Mouse (Mus musculus): ENCODE results near the gene Dand5. TPM values are rescaled to one million over a fixed set of nuclear protein-coding genes. Genes with fewer than 3 reads are reported as not detected.

Dand5 gene
- polyA plus RNA-seq, 1 experiment from 2014 or later = 4.5 TPM

DNA sequence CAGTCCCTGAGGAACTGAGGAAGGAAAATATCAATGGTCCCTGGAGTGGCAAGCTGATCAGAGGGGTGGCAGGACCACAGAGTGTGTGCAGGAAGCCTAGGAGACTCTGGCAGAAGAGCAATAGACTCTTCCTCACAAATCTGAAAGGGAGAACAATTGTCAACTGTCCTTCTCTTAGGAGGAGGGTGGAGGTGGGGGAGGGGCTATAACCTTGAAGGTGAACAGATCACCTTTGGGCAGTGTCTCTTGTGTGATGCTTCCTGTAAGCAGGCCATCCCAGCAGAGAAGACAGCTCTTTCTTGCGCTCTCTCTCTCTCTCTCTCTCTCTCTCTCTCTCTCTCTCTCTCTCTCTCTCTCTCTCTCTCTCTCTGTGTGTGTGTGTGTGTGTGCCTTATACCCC, 46.1 kb downstream of the Dand5 start:
- Histone ChIP-seq H3K27ac (no peak overlapping the region), H3K27me3 (replicated peaks) (peaks cover 78% of the 10 kb centered on the region), H3K9ac (no peak overlapping the region), H3K36me3 (no peaks in the 10 kb centered on the region), H3K9me3 (no peaks in the 10 kb centered on the region), H3K4me2 (replicated peaks) (no peak overlapping the region), H3K4me1 (replicated peaks) (peaks cover 31% of the 10 kb centered on the region), H3K4me3 (replicated peaks) (no peak overlapping the region)
- no peak for ATAC-seq
- WGBS = 22% methylated on average over 1 of the region's 1 CpGs

DNA sequence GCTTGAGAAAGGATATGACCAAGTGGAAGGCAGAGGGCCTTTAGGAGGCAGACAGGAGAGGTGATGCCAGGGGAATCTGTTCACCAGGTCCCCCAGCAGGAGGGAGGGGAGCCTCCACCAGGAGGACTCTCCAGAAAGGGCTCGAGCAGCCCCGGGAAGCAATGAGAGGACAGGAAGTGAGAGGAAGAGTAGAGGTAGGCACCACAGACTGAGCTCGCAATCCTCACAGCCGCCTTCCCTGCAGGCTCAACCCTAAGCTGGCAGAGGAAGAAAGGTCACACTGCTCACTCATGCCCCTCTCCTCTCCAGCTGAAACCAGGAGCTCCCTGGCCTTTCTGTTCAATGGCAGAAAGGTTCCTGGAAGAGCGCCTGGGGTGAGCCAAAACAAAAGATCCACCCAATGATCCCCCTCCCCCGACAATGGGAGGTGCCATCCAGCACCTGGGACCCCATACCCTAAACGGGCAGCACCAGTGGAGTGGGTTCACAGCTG, 47.0 kb downstream of the Dand5 start:
- ATAC-seq = no peak
- WGBS = 17% methylated on average over 7 of the region's 7 CpGs
- no peak overlapping the region for H3K4me3 ChIP-seq (replicated peaks)
- H3K27ac ChIP-seq = peak overlapping the region; percentile 77; the same call in 1 of the 2 replicates
- no peaks in the 10 kb centered on the region for H3K9me3 ChIP-seq
- peak overlapping the region; percentile 20; the same call in 1 of the 2 replicates for H3K9ac ChIP-seq
- no peaks in the 10 kb centered on the region for H3K36me3 ChIP-seq
- H3K4me1 ChIP-seq (replicated peaks) = peaks cover 40% of the 10 kb centered on the region
- peaks cover 78% of the 10 kb centered on the region for H3K27me3 ChIP-seq (replicated peaks)
- H3K4me2 ChIP-seq (replicated peaks) = peak overlapping the region; percentile 50; the same call in 1 of the 2 replicates

DNA sequence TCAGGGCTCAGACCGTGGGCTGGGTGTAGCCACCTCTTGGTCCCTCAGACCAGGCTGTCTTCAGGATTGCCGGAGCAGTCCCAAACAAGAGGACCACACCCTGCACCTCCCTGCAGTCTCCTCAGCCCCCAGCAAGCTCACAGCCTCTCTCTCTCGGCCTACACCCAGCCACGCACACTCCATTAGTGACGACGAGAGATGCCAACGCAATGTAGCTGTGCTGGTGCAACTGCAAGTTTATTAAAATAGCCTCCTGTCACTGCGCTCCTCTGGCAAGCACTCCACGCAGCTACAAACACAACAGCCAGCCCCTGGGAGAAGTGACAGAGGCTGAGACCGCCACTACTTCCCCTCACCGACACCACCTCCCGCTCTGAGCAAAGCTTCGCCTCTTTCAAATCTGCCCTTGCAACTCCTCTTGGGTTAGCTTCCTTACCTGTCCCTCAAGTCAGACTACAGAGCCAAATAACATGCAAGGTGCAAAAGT, 47.5 kb downstream of the Dand5 start:
- no peaks in the 10 kb centered on the region for H3K36me3 ChIP-seq
- H3K4me2 ChIP-seq (replicated peaks) = peak overlapping the region; percentile 50
- WGBS = 19% methylated on average over 13 of the region's 13 CpGs
- ATAC-seq = no peak
- peaks cover 74% of the 10 kb centered on the region for H3K27me3 ChIP-seq (replicated peaks)
- 0 out of 2 replicates have a peak overlapping the region, but pooled peaks have one; percentile 9 for H3K4me3 ChIP-seq (replicated peaks)
- peak overlapping the region; percentile 20; the same call in 1 of the 2 replicates for H3K9ac ChIP-seq
- H3K9me3 ChIP-seq = no peaks in the 10 kb centered on the region
- H3K4me1 ChIP-seq (replicated peaks) = peaks cover 42% of the 10 kb centered on the region
- H3K27ac ChIP-seq = peak overlapping the region; percentile 77

DNA sequence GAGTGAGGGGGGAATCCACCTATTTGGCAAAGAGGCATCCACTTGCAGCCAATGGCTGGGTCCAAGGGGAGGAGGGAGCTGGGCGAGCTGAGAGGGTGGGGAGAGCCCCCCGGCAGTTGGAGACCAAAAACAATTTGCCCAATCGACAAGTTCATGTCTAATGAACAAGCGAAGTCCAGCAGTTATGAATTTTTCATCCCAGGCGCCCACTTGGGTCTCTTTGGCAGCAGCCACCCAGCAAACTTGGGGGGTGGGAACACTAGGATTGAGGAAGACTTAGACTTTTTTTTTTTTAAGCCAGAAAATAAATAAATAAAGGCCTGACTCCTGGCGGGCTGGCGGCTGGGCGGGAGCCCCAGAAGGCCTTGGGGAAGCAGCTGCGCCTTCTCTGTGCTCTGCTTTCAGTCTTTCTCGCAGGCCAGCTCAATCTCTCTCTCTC, 48.1 kb downstream of the Dand5 start:
- Histone ChIP-seq H3K9ac (no peak overlapping the region), H3K9me3 (no peaks in the 10 kb centered on the region), H3K27ac (peak overlapping the region; percentile 77), H3K36me3 (no peaks in the 10 kb centered on the region), H3K4me2 (replicated peaks) (peak overlapping the region; percentile 50), H3K4me1 (replicated peaks) (peaks cover 44% of the 10 kb centered on the region), H3K27me3 (replicated peaks) (peaks cover 68% of the 10 kb centered on the region), H3K4me3 (replicated peaks) (0 out of 2 replicates have a peak overlapping the region, but pooled peaks have one; percentile 14)
- WGBS = 11% methylated on average over 10 of the region's 10 CpGs
- peak; percentile 63 for ATAC-seq

DNA sequence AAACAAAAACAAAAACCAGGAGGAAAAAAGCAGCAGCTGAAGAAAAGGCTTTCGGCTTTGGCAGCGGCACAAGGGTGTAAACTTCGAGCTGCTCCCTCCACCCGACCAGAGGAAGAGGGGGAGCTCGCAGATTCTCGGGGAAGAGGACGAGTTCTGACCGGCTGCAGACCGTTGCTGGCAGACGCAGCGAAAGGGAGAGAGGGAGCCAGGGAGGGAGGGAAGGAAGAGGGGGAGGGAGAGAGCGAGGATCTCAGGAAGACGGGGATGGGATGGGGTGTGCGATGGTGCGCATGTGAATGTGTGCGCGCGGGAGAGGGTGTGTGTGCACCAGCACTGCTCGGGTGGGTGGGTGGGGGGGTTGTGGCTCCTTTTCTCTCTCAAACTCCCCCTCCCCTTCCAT, 48.8 kb downstream of the Dand5 start:
- peak overlapping the region; percentile 50 for H3K4me2 ChIP-seq (replicated peaks)
- H3K9me3 ChIP-seq = no peaks in the 10 kb centered on the region
- peak; percentile 83 for ATAC-seq
- no peak overlapping the region for H3K9ac ChIP-seq
- no peak overlapping the region for H3K27ac ChIP-seq
- WGBS = under 1% methylated on average over 17 of the region's 19 CpGs
- peaks cover 42% of the 10 kb centered on the region for H3K4me1 ChIP-seq (replicated peaks)
- H3K27me3 ChIP-seq (replicated peaks) = peaks cover 61% of the 10 kb centered on the region
- no peaks in the 10 kb centered on the region for H3K36me3 ChIP-seq
- peak overlapping the region; percentile 22 for H3K4me3 ChIP-seq (replicated peaks)

DNA sequence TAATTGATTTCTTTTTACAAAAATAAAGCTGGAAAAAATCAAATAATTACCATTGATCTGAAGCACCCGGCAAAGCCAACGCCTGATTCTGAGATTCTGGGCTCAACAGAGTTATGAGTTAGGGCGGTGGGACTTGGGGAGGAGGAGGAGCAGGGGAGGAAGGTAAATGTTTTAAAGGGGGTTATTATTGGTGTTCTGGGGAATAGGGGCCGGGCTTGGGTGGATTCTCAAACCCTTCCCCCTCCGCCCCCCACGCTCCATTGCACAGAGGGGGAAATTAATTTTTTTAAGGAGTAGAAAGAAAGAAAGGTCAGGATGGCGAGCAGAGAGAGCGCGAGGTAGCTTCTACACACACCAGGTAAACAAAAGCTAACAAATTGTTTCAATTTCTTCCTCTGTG, 49.3 kb downstream of the Dand5 start:
- WGBS = 4% methylated on average over 9 of the region's 9 CpGs
- no peak for ATAC-seq
- no peaks in the 10 kb centered on the region for H3K36me3 ChIP-seq
- peak overlapping the region; percentile 22 for H3K4me3 ChIP-seq (replicated peaks)
- H3K9ac ChIP-seq = 0 out of 2 replicates have a peak overlapping the region, but pooled peaks have one; percentile 14
- peaks cover 42% of the 10 kb centered on the region for H3K4me1 ChIP-seq (replicated peaks)
- H3K9me3 ChIP-seq = no peaks in the 10 kb centered on the region
- H3K4me2 ChIP-seq (replicated peaks) = peak overlapping the region; percentile 50
- H3K27ac ChIP-seq = no peak overlapping the region
- peaks cover 56% of the 10 kb centered on the region for H3K27me3 ChIP-seq (replicated peaks)

DNA sequence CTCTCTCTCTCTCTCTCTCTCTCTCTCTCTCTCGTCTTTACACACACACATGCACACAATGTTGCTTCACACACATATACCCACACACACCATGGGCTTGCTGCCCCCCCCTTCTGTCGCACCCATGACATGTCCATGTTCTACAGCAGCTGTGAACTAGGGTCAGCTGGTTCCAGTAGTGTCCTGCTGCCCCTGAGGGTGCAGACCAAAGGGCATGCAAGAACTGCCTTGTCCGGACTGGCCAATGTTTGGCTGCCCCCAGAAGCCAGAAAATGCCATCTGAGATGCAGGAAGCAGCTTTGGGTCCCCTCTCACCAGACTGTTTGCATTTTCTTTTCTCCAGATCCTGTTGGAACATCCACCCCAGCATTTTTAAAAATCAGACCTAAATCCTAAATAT, 50.0 kb downstream of the Dand5 start:
- Histone ChIP-seq H3K27me3 (replicated peaks) (peaks cover 49% of the 10 kb centered on the region), H3K27ac (no peak overlapping the region), H3K9ac (no peak overlapping the region), H3K4me2 (replicated peaks) (no peak overlapping the region), H3K9me3 (no peaks in the 10 kb centered on the region), H3K36me3 (no peaks in the 10 kb centered on the region), H3K4me1 (replicated peaks) (peaks cover 42% of the 10 kb centered on the region), H3K4me3 (replicated peaks) (no peak overlapping the region)
- no peak for ATAC-seq
- 20% methylated on average over 3 of the region's 3 CpGs for WGBS

DNA sequence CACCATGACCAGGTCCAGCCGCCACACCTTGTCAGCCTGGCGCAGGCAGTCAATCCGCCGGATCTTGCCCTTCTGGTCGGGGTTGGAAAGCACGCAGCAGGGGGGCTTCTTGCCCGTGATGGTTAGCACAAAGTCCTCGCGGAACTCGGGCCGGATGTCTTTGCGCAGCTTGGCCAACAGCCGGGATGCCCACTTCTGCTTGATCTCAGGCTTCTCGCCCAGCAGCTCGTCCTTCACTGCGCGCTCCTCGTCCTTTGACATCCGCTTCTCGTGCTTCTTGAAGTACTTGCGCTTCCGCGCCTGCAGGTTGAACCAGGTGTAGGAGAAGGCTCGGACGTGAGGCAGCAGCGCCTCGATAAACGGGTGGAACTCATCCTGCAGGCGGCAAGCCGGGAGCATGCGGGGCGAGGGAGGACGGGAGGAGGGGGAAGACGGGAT, 50.7 kb downstream of the Dand5 start:
- H3K27ac ChIP-seq = no peak overlapping the region
- 15% methylated on average over 34 of the region's 34 CpGs for WGBS
- peak overlapping the region; percentile 42 for H3K4me2 ChIP-seq (replicated peaks)
- no peak overlapping the region for H3K9ac ChIP-seq
- ATAC-seq = no peak
- peaks cover 44% of the 10 kb centered on the region for H3K27me3 ChIP-seq (replicated peaks)
- peaks cover 42% of the 10 kb centered on the region for H3K4me1 ChIP-seq (replicated peaks)
- H3K9me3 ChIP-seq = no peaks in the 10 kb centered on the region
- H3K36me3 ChIP-seq = no peaks in the 10 kb centered on the region
- no peak overlapping the region for H3K4me3 ChIP-seq (replicated peaks)

DNA sequence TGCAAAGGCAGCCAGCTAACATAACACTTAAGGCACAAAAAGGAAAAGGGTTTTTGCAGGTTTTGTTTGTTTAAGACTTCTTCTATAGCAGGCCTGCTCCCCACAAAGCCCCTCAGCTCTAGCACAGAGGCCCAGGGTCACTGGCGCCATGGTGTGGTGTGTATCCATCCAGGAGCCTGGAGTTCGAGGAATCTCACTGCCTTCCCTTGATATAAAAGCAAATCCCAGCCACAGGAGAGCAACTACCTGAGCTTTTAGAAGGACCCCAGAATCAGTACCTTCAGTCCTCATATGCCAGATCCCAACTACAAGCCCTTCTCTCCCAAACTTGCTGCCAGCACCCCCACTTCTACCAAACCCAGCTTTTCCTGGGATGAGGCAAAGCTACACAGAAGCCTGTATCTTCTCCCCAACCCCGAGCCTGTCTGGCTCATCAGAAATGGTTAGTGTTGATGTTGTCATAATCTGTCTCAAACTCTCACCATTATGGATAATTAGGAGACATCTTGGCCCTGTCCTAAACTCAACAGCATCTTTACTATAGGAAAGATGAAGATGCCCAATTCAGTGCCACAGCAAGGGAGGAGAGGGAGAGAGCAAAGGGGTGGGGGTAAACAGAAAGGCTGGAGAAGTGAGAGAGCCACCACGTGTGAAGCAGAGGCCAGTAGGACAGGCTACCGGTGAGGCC, 51.5 kb downstream of the Dand5 start:
- H3K4me1 ChIP-seq (replicated peaks) = peaks cover 42% of the 10 kb centered on the region
- H3K9ac ChIP-seq = no peak overlapping the region
- no peaks in the 10 kb centered on the region for H3K9me3 ChIP-seq
- 43% methylated on average over 5 of the region's 5 CpGs for WGBS
- H3K4me2 ChIP-seq (replicated peaks) = peak overlapping the region; percentile 31
- no peak for ATAC-seq
- peaks cover 37% of the 10 kb centered on the region for H3K27me3 ChIP-seq (replicated peaks)
- H3K4me3 ChIP-seq (replicated peaks) = no peak overlapping the region
- H3K36me3 ChIP-seq = no peaks in the 10 kb centered on the region
- H3K27ac ChIP-seq = no peak overlapping the region

DNA sequence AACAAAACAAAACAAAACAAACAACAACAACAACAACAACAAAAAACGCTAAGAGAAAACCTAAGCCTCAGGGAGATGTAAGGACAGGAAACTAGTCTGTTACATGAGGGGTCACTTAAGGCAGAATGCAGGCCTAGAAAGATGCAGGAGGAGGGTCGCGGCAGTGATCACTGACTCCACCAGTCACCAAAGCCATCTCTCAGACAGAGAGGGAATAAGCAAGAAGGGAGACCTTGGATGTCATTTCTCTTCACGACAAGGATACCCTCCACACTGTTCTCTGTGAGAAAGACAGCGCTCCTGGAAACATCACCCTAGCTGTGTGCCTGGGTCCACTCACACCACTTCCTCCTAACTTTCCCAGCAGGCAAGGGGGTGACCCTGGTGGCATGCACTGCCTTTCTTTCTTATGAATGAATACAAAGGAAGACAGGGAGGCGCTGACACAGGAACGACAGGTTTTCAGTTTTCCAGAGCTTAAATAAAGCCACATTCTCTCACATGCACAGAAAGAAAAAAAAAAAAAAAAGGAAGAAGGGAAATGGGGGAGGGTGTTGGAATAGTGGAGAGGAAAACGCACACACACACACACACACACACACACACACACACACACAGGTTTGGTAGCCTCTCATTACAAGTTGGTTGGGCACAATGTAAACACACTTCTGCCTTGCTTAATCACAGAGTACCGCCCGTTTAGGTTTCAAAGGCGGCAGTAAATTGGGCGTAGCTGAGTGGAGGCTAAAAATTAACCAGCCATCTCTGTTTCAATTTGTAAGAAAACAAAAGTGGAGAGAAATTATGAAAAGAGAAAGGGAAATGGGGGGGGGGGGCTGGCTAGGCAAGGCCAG, 52.3 kb downstream of the Dand5 start:
- Histone ChIP-seq H3K4me2 (replicated peaks) (peak overlapping the region; percentile 31), H3K4me1 (replicated peaks) (peaks cover 34% of the 10 kb centered on the region), H3K36me3 (no peaks in the 10 kb centered on the region), H3K4me3 (replicated peaks) (no peak overlapping the region), H3K9me3 (no peaks in the 10 kb centered on the region), H3K9ac (no peak overlapping the region), H3K27ac (no peak overlapping the region), H3K27me3 (replicated peaks) (peaks cover 32% of the 10 kb centered on the region)
- 45% methylated on average over 12 of the region's 12 CpGs for WGBS
- peak; percentile 55 for ATAC-seq

DNA sequence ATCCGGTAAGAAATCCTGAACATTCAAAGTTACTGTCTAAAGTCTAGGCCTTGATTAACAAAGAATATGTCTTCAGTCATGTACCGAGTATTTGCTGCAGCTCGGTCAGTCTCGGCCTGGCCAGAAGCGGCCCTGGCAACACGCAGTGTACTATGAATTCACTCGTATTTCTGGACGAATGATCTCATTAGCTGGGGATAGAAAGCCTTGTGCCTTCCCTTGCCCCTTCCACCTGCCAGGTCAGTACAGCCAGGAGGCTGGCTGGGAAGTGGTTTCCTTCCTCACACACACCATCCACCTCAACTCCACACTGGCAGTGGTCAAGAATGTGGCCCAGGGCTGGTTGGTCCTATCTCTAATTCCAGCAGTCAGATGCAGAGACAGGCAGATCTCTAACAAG, 53.3 kb downstream of the Dand5 start:
- ATAC-seq = no peak
- WGBS = 93% methylated on average over 8 of the region's 8 CpGs
- Histone ChIP-seq H3K9me3 (no peaks in the 10 kb centered on the region), H3K9ac (no peak overlapping the region), H3K36me3 (no peaks in the 10 kb centered on the region), H3K27ac (no peak overlapping the region), H3K27me3 (replicated peaks) (peaks cover 34% of the 10 kb centered on the region), H3K4me3 (replicated peaks) (no peak overlapping the region), H3K4me2 (replicated peaks) (no peak overlapping the region), H3K4me1 (replicated peaks) (peaks cover 27% of the 10 kb centered on the region)

All from intestine, embryonic 15.5 days (tissue).